ENCODE assay signal across 13 mouse cellular contexts in the genomic region with DNA sequence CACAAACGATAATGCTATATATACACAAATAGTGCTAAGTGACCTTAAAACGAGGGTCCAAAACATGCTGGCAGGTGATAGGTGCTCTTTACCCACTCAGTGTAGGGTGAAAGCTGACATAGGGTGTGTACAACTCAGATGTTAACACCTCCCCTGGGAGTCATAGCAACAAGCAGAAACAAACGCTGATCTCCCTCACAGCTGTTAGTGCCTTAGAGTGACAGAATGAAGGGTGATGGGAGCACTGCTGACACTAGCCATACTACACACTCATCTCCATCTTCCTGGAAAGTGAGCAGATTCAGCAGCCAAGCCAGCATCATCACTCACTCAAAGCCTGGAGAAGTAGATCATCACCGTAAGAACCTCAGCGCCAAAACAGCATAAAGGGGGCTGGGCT. TPM values are rescaled to one million over a fixed set of nuclear protein-coding genes. Genes with fewer than 3 reads are reported as not detected.
DNase-seq lines count a peak whose midpoint lies in the region; ATAC-seq lines count a peak whose summit lies in the region.
"Had no signal": no experiment of that assay in that cellular context is flagged by ENCODE, and none has a peak within 500 bp of the region (broad histone marks: within the 10 kb centered on the region; RNA-seq: fewer than 3 reads in every experiment).

No protein-coding gene starts in this region.

- H3K27ac ChIP-seq in heart, embryonic 12.5 days (ENCODE audit: poor library complexity, severe bottlenecking), result 0 out of 2 replicates have a peak overlapping the region, but pooled peaks have one; percentile 3
- no peak overlapping the region for H3K27ac ChIP-seq in neural tube, embryonic 12.5 days
- H3K27ac ChIP-seq in neural tube, embryonic 15.5 days (replicated peaks), result no peak overlapping the region
- no peak overlapping the region for H3K27ac ChIP-seq in forebrain, embryonic 13.5 days
- H3K27ac ChIP-seq: hindbrain, postnatal 0 days had no signal

- intact Hi-C loops in left cerebral cortex, postnatal 10 days (cut with DNase I), result no loop called here

- DNase-seq in heart, adult 8-10 months (ENCODE audit: low spot score), result no peak
- DNase-seq in retina, embryonic 14.5 days (ENCODE audit: low spot score), result peak; percentile 12
- DNase-seq in left cerebral cortex, postnatal 10 days (ENCODE audit: extremely low spot score in 1 of 2, low spot score in 2 of 2), result no peak
- DNase-seq: adrenal gland, postnatal 25 days; cerebellum, adult 9-10 months; right cerebral cortex, postnatal 14 days; thymus, adult 18-20 months had no signal

- no peak overlapping the region for H3K9ac ChIP-seq in heart, embryonic 12.5 days
- no peak overlapping the region for H3K9ac ChIP-seq in neural tube, embryonic 12.5 days
- no peak overlapping the region for H3K9ac ChIP-seq in neural tube, embryonic 15.5 days (replicated peaks)
- H3K9ac ChIP-seq in forebrain, embryonic 13.5 days, result peak overlapping the region; percentile 12; the same call in 1 of the 2 replicates

- no peaks in the 10 kb centered on the region for H3K27me3 ChIP-seq in heart, embryonic 12.5 days (replicated peaks)
- no peaks in the 10 kb centered on the region for H3K27me3 ChIP-seq in neural tube, embryonic 12.5 days (replicated peaks)
- no peaks in the 10 kb centered on the region for H3K27me3 ChIP-seq in neural tube, embryonic 15.5 days (replicated peaks)
- no peaks in the 10 kb centered on the region for H3K27me3 ChIP-seq in forebrain, embryonic 13.5 days

- no peak for ATAC-seq in heart, embryonic 12.5 days (ENCODE audit: insufficient number of reproducible peaks, low FRiP score)
- ATAC-seq in neural tube, embryonic 12.5 days (ENCODE audit: low FRiP score, low read depth), result no peak
- ATAC-seq in neural tube, embryonic 15.5 days (ENCODE audit: low FRiP score), result no peak
- no peak for ATAC-seq in forebrain, embryonic 13.5 days
- no peak for ATAC-seq in activated CD4-positive, CD25-positive, alpha-beta regulatory T cell, adult 4 months
- ATAC-seq: hindbrain, postnatal 0 days had no signal

- no peaks in the 10 kb centered on the region for H3K36me3 ChIP-seq in heart, embryonic 12.5 days
- no peaks in the 10 kb centered on the region for H3K36me3 ChIP-seq in neural tube, embryonic 12.5 days
- H3K36me3 ChIP-seq in neural tube, embryonic 15.5 days, result no peaks in the 10 kb centered on the region
- no peaks in the 10 kb centered on the region for H3K36me3 ChIP-seq in forebrain, embryonic 13.5 days (ENCODE audit: poor library complexity, severe bottlenecking)

- peak overlapping the region; percentile 3; the same call in 1 of the 2 replicates for H3K4me3 ChIP-seq in heart, embryonic 12.5 days
- no peak overlapping the region for H3K4me3 ChIP-seq in neural tube, embryonic 12.5 days
- H3K4me3 ChIP-seq in neural tube, embryonic 15.5 days (replicated peaks), result no peak overlapping the region
- H3K4me3 ChIP-seq in forebrain, embryonic 13.5 days, result no peak overlapping the region

- no peaks in the 10 kb centered on the region for H3K9me3 ChIP-seq in heart, embryonic 12.5 days (replicated peaks)
- no peaks in the 10 kb centered on the region for H3K9me3 ChIP-seq in neural tube, embryonic 12.5 days
- no peaks in the 10 kb centered on the region for H3K9me3 ChIP-seq in neural tube, embryonic 15.5 days (replicated peaks)
- H3K9me3 ChIP-seq in forebrain, embryonic 13.5 days (replicated peaks), result no peaks in the 10 kb centered on the region

- peaks cover 33% of the 10 kb centered on the region for H3K4me1 ChIP-seq in heart, embryonic 12.5 days (replicated peaks)
- H3K4me1 ChIP-seq in neural tube, embryonic 12.5 days, result peaks cover 20% of the 10 kb centered on the region; the same call in 1 of the 2 replicates
- peaks cover 18% of the 10 kb centered on the region for H3K4me1 ChIP-seq in neural tube, embryonic 15.5 days
- peaks cover 29% of the 10 kb centered on the region for H3K4me1 ChIP-seq in forebrain, embryonic 13.5 days

- 35% methylated on average over 5 of the region's 5 CpGs for WGBS in heart, embryonic 12.5 days
- WGBS in neural tube, embryonic 12.5 days, result 72% methylated on average over 5 of the region's 5 CpGs
- 68% methylated on average over 5 of the region's 5 CpGs for WGBS in neural tube, embryonic 15.5 days
- WGBS in forebrain, embryonic 13.5 days, result 75% methylated on average over 5 of the region's 5 CpGs

- peak overlapping the region; percentile 39 for H3K4me2 ChIP-seq in heart, embryonic 12.5 days
- H3K4me2 ChIP-seq in neural tube, embryonic 12.5 days (replicated peaks), result peak overlapping the region; percentile 27
- H3K4me2 ChIP-seq in neural tube, embryonic 15.5 days, result no peak overlapping the region
- peak overlapping the region; percentile 45 for H3K4me2 ChIP-seq in forebrain, embryonic 13.5 days

RNA-seq across cellular contexts. Expression of a gene that starts 2.9 kb away (rescaled TPM):
- 28.8 and 29.7 TPM in 2 replicates for polyA plus RNA-seq in heart, embryonic 12.5 days (2016; fragmentation: Nextera tagmentation; extraction: Ambion mirVana)
- 10 to 100 TPM; 22.3 to 23.6 (median 22.8) TPM for total RNA-seq in heart, adult 8-10 months (2022)
- polyA plus RNA-seq in neural tube, embryonic 12.5 days (2016; fragmentation: Nextera tagmentation; extraction: Ambion mirVana), result 10.7 and 11.4 TPM in 2 replicates
- 5.0 and 6.3 TPM in 2 replicates for polyA plus RNA-seq in neural tube, embryonic 15.5 days (2015; fragmentation: Nextera tagmentation; extraction: Ambion mirVana)
- polyA plus RNA-seq in forebrain, embryonic 13.5 days (2015; fragmentation: Nextera tagmentation; extraction: Ambion mirVana), result 18.9 and 20.4 TPM in 2 replicates
- 10 to 100 TPM in 1 of 2 experiments, 1 to 10 TPM in 1; 9.9 to 10.1 TPM for total RNA-seq in left cerebral cortex, postnatal 10 days (2021)
- 10 to 100 TPM; 10.7 to 16.1 TPM for polyA plus RNA-seq in activated CD4-positive, CD25-positive, alpha-beta regulatory T cell, adult 4 months (2017; shearing (Covaris generic))

RNA-seq across cellular contexts. Expression of a gene that starts 11.5 kb away (rescaled TPM):
- 69.8 and 75.7 TPM in 2 replicates for polyA plus RNA-seq in heart, embryonic 12.5 days (2016; fragmentation: Nextera tagmentation; extraction: Ambion mirVana)
- 10 to 100 TPM; 48.4 to 58.8 (median 54.9) TPM for total RNA-seq in heart, adult 8-10 months (2022)
- polyA plus RNA-seq in neural tube, embryonic 12.5 days (2016; fragmentation: Nextera tagmentation; extraction: Ambion mirVana), result 41.0 and 45.2 TPM in 2 replicates
- polyA plus RNA-seq in neural tube, embryonic 15.5 days (2015; fragmentation: Nextera tagmentation; extraction: Ambion mirVana), result 52.5 and 55.9 TPM in 2 replicates
- polyA plus RNA-seq in forebrain, embryonic 13.5 days (2015; fragmentation: Nextera tagmentation; extraction: Ambion mirVana), result 10.9 and 12.4 TPM in 2 replicates
- 100 to 1,000 TPM; 119 to 127 TPM for total RNA-seq in left cerebral cortex, postnatal 10 days (2021)
- polyA plus RNA-seq in activated CD4-positive, CD25-positive, alpha-beta regulatory T cell, adult 4 months (2017; shearing (Covaris generic)), result 1 to 10 TPM; 1.8 to 5.1 TPM

RNA-seq across cellular contexts. Expression of a gene that starts 21.0 kb away (rescaled TPM):
- 8.6 and 9.5 TPM in 2 replicates for polyA plus RNA-seq in heart, embryonic 12.5 days (2016; fragmentation: Nextera tagmentation; extraction: Ambion mirVana)
- 1 to 10 TPM; 1.2 to 1.8 (median 1.5) TPM for total RNA-seq in heart, adult 8-10 months (2022)
- polyA plus RNA-seq in neural tube, embryonic 12.5 days (2016; fragmentation: Nextera tagmentation; extraction: Ambion mirVana), result 4.0 and 4.2 TPM in 2 replicates
- 1.6 and 2.7 TPM in 2 replicates for polyA plus RNA-seq in neural tube, embryonic 15.5 days (2015; fragmentation: Nextera tagmentation; extraction: Ambion mirVana)
- 1.2 and 1.3 TPM in 2 replicates for polyA plus RNA-seq in forebrain, embryonic 13.5 days (2015; fragmentation: Nextera tagmentation; extraction: Ambion mirVana)
- total RNA-seq in left cerebral cortex, postnatal 10 days (2021), result under 1 TPM; 0.81 to 0.91 TPM
- 10 to 100 TPM; 29.7 to 47.5 TPM for polyA plus RNA-seq in activated CD4-positive, CD25-positive, alpha-beta regulatory T cell, adult 4 months (2017; shearing (Covaris generic))
